Mouse (Mus musculus) thymus, postnatal 14 days (tissue): ENCODE data around the gene Tnfsfm13.

Experiments
- DNase-seq: peaks from one replicate; pipeline ENCODE4 v3.0.0; 2021

Tnfsfm13 gene

DNA sequence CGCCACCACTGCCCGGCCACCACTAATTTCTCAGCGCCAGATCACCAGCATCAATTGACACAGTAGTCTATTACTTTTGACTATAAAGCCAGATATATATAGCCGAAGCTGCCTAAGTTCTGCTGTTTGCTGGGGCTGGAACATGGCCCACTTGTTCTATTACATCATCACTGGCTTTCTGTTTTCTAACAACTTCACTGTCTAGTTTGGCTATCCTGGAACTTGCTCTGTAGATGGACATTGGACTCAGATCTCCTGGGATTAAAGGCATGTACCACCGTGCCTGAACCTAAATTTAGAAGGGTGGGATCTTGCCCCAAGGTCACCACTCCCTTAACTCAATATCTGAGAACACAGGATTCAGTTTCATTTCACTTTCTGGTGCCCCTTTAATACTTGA, 50.0 kb downstream of the Tnfsfm13 start:
- no peak for DNase-seq

DNA sequence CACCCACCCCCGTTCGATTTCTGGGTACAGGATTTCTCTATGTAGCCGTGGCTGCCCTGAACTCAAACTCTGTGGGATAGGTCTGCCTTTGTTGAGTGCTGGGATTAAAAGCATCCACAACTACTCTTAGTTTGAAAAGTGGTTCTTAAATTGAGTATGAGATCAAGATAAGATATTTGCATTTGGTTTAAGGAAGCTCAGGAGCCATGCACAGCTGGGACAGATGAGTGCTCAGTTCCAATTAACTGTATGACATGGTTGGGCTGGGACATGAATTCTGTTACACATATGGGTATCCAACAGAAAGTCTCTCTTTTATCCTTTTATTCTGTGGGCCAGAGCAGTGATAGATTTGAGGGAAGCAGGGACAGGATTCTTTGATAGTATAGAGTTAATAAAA, 60.4 kb downstream of the Tnfsfm13 start:
- no peak for DNase-seq

GRCm38 (mm10) chr11:69633128-69633866, 62.6 kb downstream of the Tnfsfm13 start:
- no peak for DNase-seq
